Mouse (Mus musculus): ENCODE data around the gene Dnmt3a. TPM values are rescaled to one million over a fixed set of nuclear protein-coding genes. Genes with fewer than 3 reads are reported as not detected.

Gene Dnmt3a
- total and polyA plus RNA-seq, 3 experiments = 15.9 to 34.4 TPM; not detected in 1

DNA sequence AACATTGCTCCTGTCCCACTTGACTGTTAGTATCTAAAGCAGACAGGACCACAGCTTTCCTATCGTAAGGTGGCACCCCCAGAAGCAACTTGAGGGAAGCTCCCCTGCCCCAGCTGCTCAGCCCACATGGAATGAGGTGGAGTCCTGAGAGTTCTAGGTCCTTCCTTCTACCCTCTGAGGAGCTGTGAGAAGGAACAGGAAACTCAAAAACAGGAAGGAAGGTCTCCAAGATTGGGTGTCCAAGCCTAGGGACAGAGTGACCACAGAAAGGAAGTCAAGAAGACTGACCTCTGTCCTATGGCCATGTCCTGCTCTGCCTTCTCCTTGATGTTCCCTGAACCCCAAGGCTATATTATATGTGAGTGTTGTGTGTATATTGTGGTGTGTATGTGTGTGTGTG is 6.3 kb upstream of the Dnmt3a start:
- no peak overlapping the region for H3K27ac ChIP-seq (ENCODE audit: control insufficient read depth, low read depth, low read length)
- H3K79me2 ChIP-seq (ENCODE audit: control insufficient read depth, insufficient read depth, low read length, poor library complexity) = no peaks in the 10 kb centered on the region
- H3K36me3 ChIP-seq (ENCODE audit: control insufficient read depth in 1 of 2, insufficient read depth in 2 of 2, low read length in 2 of 2) = no peaks in the 10 kb centered on the region
- H3K4me3 ChIP-seq (ENCODE audit: control insufficient read depth in 1 of 2, insufficient read depth in 1 of 2, low read depth in 2 of 2, low read length in 2 of 2) = no peak overlapping the region
- DNase-seq (ENCODE audit: low read depth, low spot score) = no peak
- TF ChIP-seq KAT2A (conservative IDR thresholded peaks at IDR 0.05; ENCODE audit: low read depth, low read length) = no peak
- H3K27me3 ChIP-seq (ENCODE audit: control insufficient read depth in 1 of 2, insufficient read depth in 2 of 2, low read length in 2 of 2) = peaks cover 5% of the 10 kb centered on the region in 2 experiments; a peak in 3 of 4 replicates
- no peaks in the 10 kb centered on the region for H3K9me3 ChIP-seq (replicated peaks; ENCODE audit: insufficient read depth, low read length)
- H3K9ac ChIP-seq (ENCODE audit: control insufficient read depth, low read depth, low read length, poor library complexity, severe bottlenecking) = no peak overlapping the region
- no peaks in the 10 kb centered on the region for H3K4me1 ChIP-seq (ENCODE audit: control insufficient read depth in 1 of 2, insufficient read depth in 2 of 2, low read length in 2 of 2)

- Histone ChIP-seq H3K4me1 (ENCODE audit: control insufficient read depth in 1 of 2, insufficient read depth in 2 of 2, low read length in 2 of 2) (0 out of 4 replicates have a peak, but pooled peaks cover 0 to 6% of the 10 kb centered on the region in 2 experiments), H3K4me3 (ENCODE audit: control insufficient read depth in 1 of 2, insufficient read depth in 1 of 2, low read depth in 2 of 2, low read length in 2 of 2) (peak overlapping the region; percentile 57 to 80; a peak in 3 of 4 replicates), H3K9ac (ENCODE audit: control insufficient read depth, low read depth, low read length, poor library complexity, severe bottlenecking) (peak overlapping the region; percentile 82)
Observed at GRCm38 (mm10) chr12:3806271-3806684, 471 bp downstream of the Dnmt3a start.

DNA sequence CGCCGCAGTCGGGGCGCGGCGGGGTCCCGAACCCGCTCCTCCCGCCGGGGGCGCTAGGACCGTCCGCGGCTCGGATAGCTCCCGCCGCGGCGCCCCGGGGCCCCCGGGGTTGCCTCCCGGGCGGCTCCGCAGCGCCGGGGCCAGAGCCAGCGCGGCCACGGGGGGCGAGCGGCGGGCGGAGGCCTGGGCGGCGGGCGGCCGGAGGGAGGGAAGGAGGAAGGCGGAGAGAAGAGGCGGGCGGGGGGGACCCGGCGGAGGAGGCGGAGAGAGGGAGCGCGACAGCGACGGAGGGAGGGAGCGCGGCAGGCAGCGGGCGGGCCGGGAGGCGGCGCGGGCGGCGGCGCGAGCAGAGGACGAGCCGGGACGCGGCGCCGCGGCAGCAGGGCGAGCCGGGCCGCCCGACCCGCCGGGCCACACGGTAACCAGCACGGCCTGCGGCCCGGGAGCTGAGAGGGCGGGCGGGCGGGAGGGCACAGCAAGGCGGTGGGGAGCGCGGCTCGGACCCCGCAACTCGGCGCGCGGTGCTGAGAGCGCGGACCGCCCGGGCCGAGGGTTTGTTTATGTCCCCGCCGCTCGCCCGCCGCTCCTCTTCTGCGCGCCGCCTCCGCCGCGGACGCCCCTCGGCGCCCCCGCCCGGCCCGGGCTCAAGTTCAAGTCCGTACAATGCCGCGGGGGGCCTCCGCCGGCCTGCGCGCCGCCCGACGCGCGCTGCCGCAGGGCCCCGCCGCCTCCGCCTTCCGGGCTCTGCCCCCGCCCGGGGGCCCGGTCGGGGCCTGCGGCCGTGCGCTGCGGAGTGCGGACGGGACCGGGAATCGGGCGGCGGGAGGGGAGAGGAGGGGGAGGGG is 1.1 kb downstream of the Dnmt3a start:
- peaks cover 3% of the 10 kb centered on the region in 2 experiments; a peak in 3 of 4 replicates for H3K27me3 ChIP-seq (ENCODE audit: control insufficient read depth in 1 of 2, insufficient read depth in 2 of 2, low read length in 2 of 2)

More at GRCm38 (mm10) chr12:3806271-3806684, 471 bp downstream of the Dnmt3a start:
- Histone ChIP-seq H3K27me3 (ENCODE audit: control insufficient read depth in 1 of 2, insufficient read depth in 2 of 2, low read length in 2 of 2) (peaks cover 3 to 5% of the 10 kb centered on the region in 2 experiments; a peak in 3 of 4 replicates), H3K27ac (ENCODE audit: control insufficient read depth, low read depth, low read length) (no peak overlapping the region), H3K36me3 (ENCODE audit: control insufficient read depth in 1 of 2, insufficient read depth in 2 of 2, low read length in 2 of 2) (no peaks in the 10 kb centered on the region), H3K79me2 (ENCODE audit: control insufficient read depth, insufficient read depth, low read length, poor library complexity) (no peaks in the 10 kb centered on the region; the same call in none of the 2 replicates), H3K9me3 (replicated peaks; ENCODE audit: insufficient read depth, low read length) (no peaks in the 10 kb centered on the region)
- no peak for TF ChIP-seq USF2 (IDR thresholded peaks at IDR 0.05; ENCODE audit: borderline replicate concordance in 1 of 2, insufficient read depth in 1 of 2, low read depth in 1 of 2, low read length in 2 of 2)
- TF ChIP-seq RCOR1 (IDR thresholded peaks at IDR 0.05; ENCODE audit: low read depth, low read length) = no peak
- no peak for TF ChIP-seq ZKSCAN1 (IDR thresholded peaks at IDR 0.05; ENCODE audit: low read depth, low read length)
- TF ChIP-seq GABPA (IDR thresholded peaks at IDR 0.05; ENCODE audit: low read depth, low read length) = no peak
- TF ChIP-seq TAL1 (IDR thresholded peaks at IDR 0.05; ENCODE audit: low read length) = no peak
- TF ChIP-seq POLR2AphosphoS5 (IDR thresholded peaks at IDR 0.05; ENCODE audit: borderline replicate concordance, low read depth, low read length) = no peak
- peak; percentile 54 for TF ChIP-seq NRF1 (IDR thresholded peaks at IDR 0.05; ENCODE audit: insufficient read depth, low read depth, low read length, poor library complexity, severe bottlenecking)
- peak in 2 of 3 experiments; percentile 50 to 66; a peak in 5 of 6 replicates for TF ChIP-seq CTCF (IDR thresholded peaks at IDR 0.05 in 2 of 3, conservative IDR thresholded peaks at IDR 0.05 in 1 of 3; ENCODE audit: control insufficient read depth in 1 of 3, insufficient read depth in 1 of 3, low read depth in 2 of 3, low read length in 3 of 3, poor library complexity in 1 of 3, severe bottlenecking in 1 of 3)
- 0 out of 2 replicates have a peak, but pooled peaks have one; percentile 73 for TF ChIP-seq MAZ (IDR thresholded peaks at IDR 0.05; ENCODE audit: low read depth, low read length)
- no peak for TF ChIP-seq ZMIZ1 (IDR thresholded peaks at IDR 0.05; ENCODE audit: low read depth, low read length)
- TF ChIP-seq SMC3 (IDR thresholded peaks at IDR 0.05; ENCODE audit: low read depth, low read length) = peak; percentile 36
- peak; percentile 64; the same call in 1 of the 2 replicates for TF ChIP-seq MXI1 (IDR thresholded peaks at IDR 0.05; ENCODE audit: low read depth, low read length)
- peak; percentile 22 for TF ChIP-seq RAD21 (IDR thresholded peaks at IDR 0.05; ENCODE audit: low read depth, low read length)
- no peak for TF ChIP-seq MAX (IDR thresholded peaks at IDR 0.05; ENCODE audit: low read length)
- TF ChIP-seq POLR2AphosphoS2 (IDR thresholded peaks at IDR 0.05; ENCODE audit: low read length) = no peak
- TF ChIP-seq SIN3A (IDR thresholded peaks at IDR 0.05; ENCODE audit: low read length) = peak; percentile 64
- no peak for TF ChIP-seq MAFK (IDR thresholded peaks at IDR 0.05; ENCODE audit: borderline replicate concordance, low read depth, low read length)
- no peak for TF ChIP-seq BHLHE40 (IDR thresholded peaks at IDR 0.05; ENCODE audit: borderline replicate concordance, low read depth, low read length)
- DNase-seq (ENCODE audit: low read depth, low spot score) = peak; percentile 81

More for the DNA sequence above, 1.1 kb downstream of the Dnmt3a start:
- no peaks in the 10 kb centered on the region for H3K36me3 ChIP-seq (ENCODE audit: control insufficient read depth in 1 of 2, insufficient read depth in 2 of 2, low read length in 2 of 2)
- no peaks in the 10 kb centered on the region for H3K9me3 ChIP-seq (replicated peaks; ENCODE audit: insufficient read depth, low read length)
- peak overlapping the region; percentile 57 to 86; a peak in 3 of 4 replicates for H3K4me3 ChIP-seq (ENCODE audit: control insufficient read depth in 1 of 2, insufficient read depth in 1 of 2, low read depth in 2 of 2, low read length in 2 of 2)
- H3K79me2 ChIP-seq (ENCODE audit: control insufficient read depth, insufficient read depth, low read length, poor library complexity) = no peaks in the 10 kb centered on the region; the same call in none of the 2 replicates
- peak overlapping the region; percentile 82 for H3K9ac ChIP-seq (ENCODE audit: control insufficient read depth, low read depth, low read length, poor library complexity, severe bottlenecking)
- H3K27ac ChIP-seq (ENCODE audit: control insufficient read depth, low read depth, low read length) = no peak overlapping the region
- H3K4me1 ChIP-seq (ENCODE audit: control insufficient read depth in 1 of 2, insufficient read depth in 2 of 2, low read length in 2 of 2) = 0 out of 4 replicates have a peak, but pooled peaks cover 0 to 6% of the 10 kb centered on the region in 2 experiments
- peak; percentile 55 for DNase-seq (ENCODE audit: low read depth, low spot score)
- TF ChIP-seq MAX (IDR thresholded peaks at IDR 0.05; ENCODE audit: low read length) = no peak
- TF ChIP-seq NELFE (IDR thresholded peaks at IDR 0.05; ENCODE audit: low read depth, low read length) = peak; percentile 26; the same call in 1 of the 2 replicates
- no peak for TF ChIP-seq BHLHE40 (IDR thresholded peaks at IDR 0.05; ENCODE audit: borderline replicate concordance, low read depth, low read length)

Data from MEL (cell line).